Mouse (Mus musculus): ENCODE data around the gene Prpf38b. TPM values are rescaled to one million over a fixed set of nuclear protein-coding genes. Genes with fewer than 3 reads are reported as not detected.
A peak's percentile ranks its signal among the peaks of the same experiment; 100 is the strongest.

The Prpf38b gene
- polyA plus RNA-seq (2015; fragmentation: Nextera tagmentation; extraction: Ambion mirVana): 47.6 and 56.4 TPM in 2 replicates

GRCm38 (mm10) chr3:108911548-108912413, at the start of gene Prpf38b:
Prpf38b (minus strand) TSS chr3:108911727.
- Histone ChIP-seq H3K9ac (ENCODE audit: low read depth, low read length) (peak within 1 kb of the TSS; percentile 91), H3K27me3 (ENCODE audit: insufficient read depth, low read length) (no peaks in the 10 kb centered on the region), H3K36me3 (ENCODE audit: insufficient read depth, low read length) (peaks cover 4% of the 10 kb centered on the region; the same call in 1 of the 2 replicates), H3K27ac (peak within 1 kb of the TSS; percentile 98), H3K9me3 (replicated peaks; ENCODE audit: low read length) (no peaks in the 10 kb centered on the region), H3K4me3 (replicated peaks; ENCODE audit: low read depth, low read length) (peak within 1 kb of the TSS; percentile 90), H3K4me1 (replicated peaks; ENCODE audit: insufficient read depth, low read length) (peaks cover 5% of the 10 kb centered on the region; the same call in 1 of the 2 replicates), H3K4me2 (ENCODE audit: low read length) (peak within 1 kb of the TSS; percentile 79)
- peak; percentile 98 for DNase-seq (ENCODE audit: low spot score)
- peak; percentile 99 for ATAC-seq (replicated peaks; ENCODE audit: low FRiP score, low read depth)
- 0 out of 2 replicates have a peak, but pooled peaks have one; percentile 2 for TF ChIP-seq CTCF (IDR thresholded peaks at IDR 0.05; ENCODE audit: low read depth)
- under 1% methylated on average over 53 of the region's 53 CpGs for WGBS

GRCm38 (mm10) chr3:108961226-108961625, 49.7 kb upstream of the Prpf38b start:
- no peak for TF ChIP-seq CTCF (IDR thresholded peaks at IDR 0.05; ENCODE audit: low read depth)
- no peak overlapping the region for H3K9ac ChIP-seq (ENCODE audit: low read depth, low read length)
- H3K27ac ChIP-seq: no peak overlapping the region
- peak; percentile 57; the same call in 1 of the 2 replicates for ATAC-seq (replicated peaks; ENCODE audit: low FRiP score, low read depth)
- no peaks in the 10 kb centered on the region for H3K36me3 ChIP-seq (ENCODE audit: insufficient read depth, low read length)
- H3K4me1 ChIP-seq (replicated peaks; ENCODE audit: insufficient read depth, low read length): 0 out of 2 replicates have a peak, but pooled peaks cover 4% of the 10 kb centered on the region
- H3K4me3 ChIP-seq (replicated peaks; ENCODE audit: low read depth, low read length): no peak overlapping the region
- no peaks in the 10 kb centered on the region for H3K27me3 ChIP-seq (ENCODE audit: insufficient read depth, low read length)
- 44% methylated on average over 7 of the region's 7 CpGs for WGBS
- peak; percentile 28 for DNase-seq (ENCODE audit: low spot score)
- no peak overlapping the region for H3K4me2 ChIP-seq (ENCODE audit: low read length)
- H3K9me3 ChIP-seq (replicated peaks; ENCODE audit: low read length): no peaks in the 10 kb centered on the region

- TF ChIP-seq CTCF (IDR thresholded peaks at IDR 0.05; ENCODE audit: low read depth): no peak
- no peak for ATAC-seq (replicated peaks; ENCODE audit: low FRiP score, low read depth)
- WGBS: 54% methylated on average over 13 of the region's 13 CpGs
Observed at GRCm38 (mm10) chr3:108959680-108960295, 48.3 kb upstream of the Prpf38b start.

GRCm38 (mm10) chr3:108957976-108958375, 46.4 kb upstream of the Prpf38b start:
- ATAC-seq (replicated peaks; ENCODE audit: low FRiP score, low read depth) (no peak), DNase-seq (ENCODE audit: low spot score) (no peak)
- H3K27me3 ChIP-seq (ENCODE audit: insufficient read depth, low read length): no peaks in the 10 kb centered on the region

More at GRCm38 (mm10) chr3:108959680-108960295, 48.3 kb upstream of the Prpf38b start:
- H3K4me2 ChIP-seq (ENCODE audit: low read length): no peak overlapping the region
- H3K27ac ChIP-seq: no peak overlapping the region
- no peak overlapping the region for H3K9ac ChIP-seq (ENCODE audit: low read depth, low read length)
- no peaks in the 10 kb centered on the region for H3K27me3 ChIP-seq (ENCODE audit: insufficient read depth, low read length)
- no peak overlapping the region for H3K4me3 ChIP-seq (replicated peaks; ENCODE audit: low read depth, low read length)
- H3K36me3 ChIP-seq (ENCODE audit: insufficient read depth, low read length): no peaks in the 10 kb centered on the region
- H3K9me3 ChIP-seq (replicated peaks; ENCODE audit: low read length): no peaks in the 10 kb centered on the region
- 0 out of 2 replicates have a peak, but pooled peaks cover 4% of the 10 kb centered on the region for H3K4me1 ChIP-seq (replicated peaks; ENCODE audit: insufficient read depth, low read length)
- DNase-seq (ENCODE audit: low spot score): no peak

GRCm38 (mm10) chr3:108940996-108941395, 29.5 kb upstream of the Prpf38b start:
- ATAC-seq (replicated peaks; ENCODE audit: low FRiP score, low read depth) (no peak), DNase-seq (ENCODE audit: low spot score) (no peak)
- TF ChIP-seq CTCF (IDR thresholded peaks at IDR 0.05; ENCODE audit: low read depth): no peak
- H3K27ac ChIP-seq: no peak overlapping the region
- no peak overlapping the region for H3K4me3 ChIP-seq (replicated peaks; ENCODE audit: low read depth, low read length)
- WGBS: 85% methylated on average over 10 of the region's 10 CpGs
- H3K27me3 ChIP-seq (ENCODE audit: insufficient read depth, low read length): no peaks in the 10 kb centered on the region
- H3K4me2 ChIP-seq (ENCODE audit: low read length): no peak overlapping the region
- H3K9me3 ChIP-seq (replicated peaks; ENCODE audit: low read length): no peaks in the 10 kb centered on the region
- H3K4me1 ChIP-seq (replicated peaks; ENCODE audit: insufficient read depth, low read length): no peaks in the 10 kb centered on the region
- no peak overlapping the region for H3K9ac ChIP-seq (ENCODE audit: low read depth, low read length)
- H3K36me3 ChIP-seq (ENCODE audit: insufficient read depth, low read length): no peaks in the 10 kb centered on the region

More at GRCm38 (mm10) chr3:108957976-108958375, 46.4 kb upstream of the Prpf38b start:
- H3K36me3 ChIP-seq (ENCODE audit: insufficient read depth, low read length): no peaks in the 10 kb centered on the region
- H3K9ac ChIP-seq (ENCODE audit: low read depth, low read length): no peak overlapping the region
- H3K27ac ChIP-seq: no peak overlapping the region
- no peaks in the 10 kb centered on the region for H3K9me3 ChIP-seq (replicated peaks; ENCODE audit: low read length)
- no peak for TF ChIP-seq CTCF (IDR thresholded peaks at IDR 0.05; ENCODE audit: low read depth)
- 0 out of 2 replicates have a peak, but pooled peaks cover 4% of the 10 kb centered on the region for H3K4me1 ChIP-seq (replicated peaks; ENCODE audit: insufficient read depth, low read length)
- no peak overlapping the region for H3K4me2 ChIP-seq (ENCODE audit: low read length)
- H3K4me3 ChIP-seq (replicated peaks; ENCODE audit: low read depth, low read length): no peak overlapping the region

- peak within 1 kb of the TSS; percentile 16; the same call in 1 of the 2 replicates for H3K4me3 ChIP-seq (replicated peaks; ENCODE audit: low read depth, low read length)
- no peak within 1 kb of the TSS for H3K27ac ChIP-seq
- no peaks in the 10 kb centered on the region for H3K36me3 ChIP-seq (ENCODE audit: insufficient read depth, low read length)
- WGBS: 55% methylated on average over 54 of the region's 59 CpGs
- ATAC-seq (replicated peaks; ENCODE audit: low FRiP score, low read depth) (peak; percentile 77), DNase-seq (ENCODE audit: low spot score) (no peak)
- no peaks in the 10 kb centered on the region for H3K27me3 ChIP-seq (ENCODE audit: insufficient read depth, low read length)
- H3K9me3 ChIP-seq (replicated peaks; ENCODE audit: low read length): no peaks in the 10 kb centered on the region
- H3K9ac ChIP-seq (ENCODE audit: low read depth, low read length): no peak within 1 kb of the TSS
- peak within 1 kb of the TSS; percentile 45 for H3K4me2 ChIP-seq (ENCODE audit: low read length)
- no peaks in the 10 kb centered on the region for H3K4me1 ChIP-seq (replicated peaks; ENCODE audit: insufficient read depth, low read length)
- TF ChIP-seq CTCF (IDR thresholded peaks at IDR 0.05; ENCODE audit: low read depth): no peak
Observed at GRCm38 (mm10) chr3:108940001-108940633, 28.6 kb upstream of the Prpf38b start, which contains the start of gene Gm9857. Gm9857 (minus strand) TSS chr3:108940445.

Measured in kidney, postnatal 0 days (tissue).